Mouse (Mus musculus) intestine, embryonic 16.5 days (tissue): ENCODE measurements around the gene Gm12184. TPM values are rescaled to one million over a fixed set of nuclear protein-coding genes. Genes with fewer than 3 reads are reported as not detected.
A peak's percentile ranks its signal among the peaks of the same experiment; 100 is the strongest.

Source experiments
- ATAC-seq: fragments of 200-750 bp; cut with Nextera tagmentation; 2 replicates; pipeline ENCODE4 v1.8.0; 2017; ENCODE audit warnings: moderate TSS enrichment, moderate library complexity
- H3K27ac ChIP-seq: fragments of 300-500 bp; sonication (generic); 2 replicates; pipeline ENCODE4 v1.5.1; 2014; ENCODE audit warnings: mild to moderate bottlenecking, low read length
- H3K27me3 ChIP-seq: fragments of 300-500 bp; sonication (generic); replicated peaks from 2 replicates; pipeline ENCODE4 v1.6.1; 2014; ENCODE audit warnings: low read length, control low read depth, mixed read lengths; ENCODE audit not compliant: control insufficient read depth, insufficient read depth
- H3K36me3 ChIP-seq: fragments of 300-500 bp; sonication (generic); 2 replicates; pipeline ENCODE4 v1.6.1; 2014; ENCODE audit warnings: low read length, control low read depth; ENCODE audit not compliant: control insufficient read depth, insufficient read depth
- H3K4me1 ChIP-seq: fragments of 300-500 bp; sonication (generic); 2 replicates; pipeline ENCODE4 v1.6.1; 2014; ENCODE audit warnings: low read length, control low read depth, mixed read lengths; ENCODE audit not compliant: control insufficient read depth, insufficient read depth
- H3K4me2 ChIP-seq: fragments of 300-500 bp; sonication (generic); 2 replicates; pipeline ENCODE4 v1.6.1; 2014; ENCODE audit warnings: low read depth, low read length, control low read depth
- H3K4me3 ChIP-seq: fragments of 300-500 bp; sonication (generic); 2 replicates; pipeline ENCODE4 v1.5.1; 2014; ENCODE audit warnings: mild to moderate bottlenecking, low read length
- H3K9ac ChIP-seq: fragments of 300-500 bp; sonication (generic); 2 replicates; pipeline ENCODE4 v1.6.1; 2014; ENCODE audit warnings: low read depth, low read length
- H3K9me3 ChIP-seq: fragments of 300-500 bp; sonication (generic); 2 replicates; pipeline ENCODE4 v1.6.1; 2016; ENCODE audit warnings: low read length, control low read depth; ENCODE audit not compliant: control insufficient read depth
- WGBS: fragments of 180-500 bp; shearing (Covaris S2); extraction: QIAGEN DNeasy Blood & Tissue Kit; methylation state at CpG from one replicate; pipeline ENCODE4 v1.1.7; 2014; 5-methylcytosine and 5-hydroxymethylcytosine counted together
- polyA plus RNA-seq: library from polyadenylated mRNA; unstranded; fragments of >200 nt; fragmentation: Nextera tagmentation; extraction: Ambion mirVana; gene quantifications from 2 replicates; pipeline ENCODE4 v1.2.1, GENCODE M21; 2015

Gene Gm12184
- polyA plus RNA-seq, 1 experiment from 2014 or later = 1.4 TPM

- H3K27me3 ChIP-seq = no peaks in the 10 kb centered on the region
- H3K9ac ChIP-seq = no peak overlapping the region
- H3K4me3 ChIP-seq = no peak overlapping the region
- no peaks in the 10 kb centered on the region for H3K9me3 ChIP-seq
- peaks cover 15% of the 10 kb centered on the region for H3K4me1 ChIP-seq
- H3K27ac ChIP-seq = no peak overlapping the region
- no peak overlapping the region for H3K4me2 ChIP-seq
- no peaks in the 10 kb centered on the region for H3K36me3 ChIP-seq
- no peak for ATAC-seq
These were observed 14.3 kb upstream of the Gm12184 start for GRCm38 (mm10) chr11:48840805-48841204.

GRCm38 (mm10) chr11:48838879-48839680, 12.6 kb upstream of the Gm12184 start:
- ATAC-seq = no peak
- H3K36me3 ChIP-seq = no peaks in the 10 kb centered on the region
- H3K9ac ChIP-seq = 0 out of 2 replicates have a peak overlapping the region, but pooled peaks have one; percentile 82
- peak overlapping the region; percentile 89 for H3K4me2 ChIP-seq
- H3K27me3 ChIP-seq = no peaks in the 10 kb centered on the region
- WGBS = 82% methylated on average over 10 of the region's 10 CpGs
- H3K27ac ChIP-seq = no peak overlapping the region
- peaks cover 12% of the 10 kb centered on the region for H3K4me1 ChIP-seq
- no peak overlapping the region for H3K4me3 ChIP-seq
- no peaks in the 10 kb centered on the region for H3K9me3 ChIP-seq

- Histone ChIP-seq H3K4me2 (peak overlapping the region; percentile 89), H3K4me1 (peaks cover 12% of the 10 kb centered on the region), H3K36me3 (no peaks in the 10 kb centered on the region), H3K27ac (peak overlapping the region; percentile 68), H3K9me3 (no peaks in the 10 kb centered on the region), H3K27me3 (no peaks in the 10 kb centered on the region), H3K9ac (peak overlapping the region; percentile 82), H3K4me3 (peak overlapping the region; percentile 93)
- peak; percentile 73 for ATAC-seq
- 2% methylated on average over 16 of the region's 16 CpGs for WGBS
These were observed 11.8 kb upstream of the Gm12184 start for GRCm38 (mm10) chr11:48838181-48838797.

- Histone ChIP-seq H3K4me3 (peak overlapping the region; percentile 93), H3K27me3 (no peaks in the 10 kb centered on the region), H3K27ac (peak overlapping the region; percentile 68), H3K4me1 (peaks cover 12% of the 10 kb centered on the region), H3K9me3 (no peaks in the 10 kb centered on the region), H3K36me3 (no peaks in the 10 kb centered on the region), H3K4me2 (peak overlapping the region; percentile 89), H3K9ac (peak overlapping the region; percentile 82)
- under 1% methylated on average over 77 of the region's 77 CpGs for WGBS
- peak; percentile 57 for ATAC-seq
These were observed 11.1 kb upstream of the Gm12184 start for GRCm38 (mm10) chr11:48837310-48838180.

GRCm38 (mm10) chr11:48836990-48837309, 10.5 kb upstream of the Gm12184 start:
- Histone ChIP-seq H3K4me3 (peak overlapping the region; percentile 93), H3K27ac (no peak overlapping the region), H3K9me3 (no peaks in the 10 kb centered on the region), H3K36me3 (no peaks in the 10 kb centered on the region), H3K27me3 (no peaks in the 10 kb centered on the region), H3K4me2 (peak overlapping the region; percentile 89), H3K4me1 (peaks cover 12% of the 10 kb centered on the region), H3K9ac (peak overlapping the region; percentile 82)
- peak; percentile 7; the same call in 1 of the 2 replicates for ATAC-seq
- 17% methylated on average over 11 of the region's 11 CpGs for WGBS

- Histone ChIP-seq H3K4me3 (no peak overlapping the region), H3K4me1 (peaks cover 12% of the 10 kb centered on the region), H3K36me3 (no peaks in the 10 kb centered on the region), H3K4me2 (no peak overlapping the region), H3K9me3 (no peaks in the 10 kb centered on the region), H3K9ac (no peak overlapping the region), H3K27ac (no peak overlapping the region), H3K27me3 (no peaks in the 10 kb centered on the region)
- no peak for ATAC-seq
- WGBS = 79% methylated on average over 6 of the region's 6 CpGs
These were observed 9.5 kb upstream of the Gm12184 start for GRCm38 (mm10) chr11:48835923-48836322.

GRCm38 (mm10) chr11:48833731-48834639, 7.5 kb upstream of the Gm12184 start:
- H3K9me3 ChIP-seq = no peaks in the 10 kb centered on the region
- under 1% methylated on average over 30 of the region's 30 CpGs for WGBS

GRCm38 (mm10) chr11:48833078-48833730, 6.7 kb upstream of the Gm12184 start:
- Histone ChIP-seq H3K27me3 (no peaks in the 10 kb centered on the region), H3K27ac (no peak overlapping the region), H3K4me1 (peaks cover 6% of the 10 kb centered on the region), H3K4me2 (0 out of 2 replicates have a peak overlapping the region, but pooled peaks have one; percentile 35), H3K4me3 (peak overlapping the region; percentile 66), H3K36me3 (no peaks in the 10 kb centered on the region), H3K9ac (no peak overlapping the region), H3K9me3 (no peaks in the 10 kb centered on the region)
- WGBS = 36% methylated on average over 9 of the region's 9 CpGs
- ATAC-seq = peak; percentile 6; the same call in 1 of the 2 replicates

More at GRCm38 (mm10) chr11:48833731-48834639, 7.5 kb upstream of the Gm12184 start:
- peak overlapping the region; percentile 60 for H3K4me2 ChIP-seq
- H3K36me3 ChIP-seq = no peaks in the 10 kb centered on the region
- H3K4me3 ChIP-seq = peak overlapping the region; percentile 66
- peak overlapping the region; percentile 77 for H3K27ac ChIP-seq
- H3K4me1 ChIP-seq = peaks cover 12% of the 10 kb centered on the region
- peak overlapping the region; percentile 61 for H3K9ac ChIP-seq
- no peaks in the 10 kb centered on the region for H3K27me3 ChIP-seq
- peak; percentile 80 for ATAC-seq
